8 mouse cellular contexts compared by ENCODE assay signal in genomic region chr11:69059357-69059974, GRCm38 (mm10). TPM values are rescaled to one million over a fixed set of nuclear protein-coding genes. Genes with fewer than 3 reads are reported as not detected.
DNase-seq lines count a peak whose midpoint lies in the region; ATAC-seq and TF ChIP-seq lines count a peak whose summit lies in the region.

TSS of gene Borcs6 (plus strand) at chr11:69059717.

- WGBS in embryonic facial prominence, embryonic 13.5 days, result under 1% methylated on average over 64 of the region's 64 CpGs
- under 1% methylated on average over 64 of the region's 64 CpGs for WGBS in heart, adult 2 months
- WGBS in limb, embryonic 14.5 days, result under 1% methylated on average over 58 of the region's 64 CpGs
- WGBS in midbrain, postnatal 0 days, result under 1% methylated on average over 64 of the region's 64 CpGs

- peak within 1 kb of the TSS; percentile 84 for H3K4me2 ChIP-seq in embryonic facial prominence, embryonic 13.5 days
- H3K4me2 ChIP-seq in limb, embryonic 14.5 days (replicated peaks; ENCODE audit: low read depth, low read length, severe bottlenecking), result peak within 1 kb of the TSS; percentile 87
- peak within 1 kb of the TSS; percentile 86 for H3K4me2 ChIP-seq in midbrain, postnatal 0 days (ENCODE audit: low read depth, low read length, poor library complexity, severe bottlenecking)

- intact Hi-C loops in heart, adult 2 months (cut with DNase I), result no loop called here

- no peaks in the 10 kb centered on the region for H3K27me3 ChIP-seq in embryonic facial prominence, embryonic 13.5 days
- H3K27me3 ChIP-seq in heart, adult 2 months (ENCODE audit: control insufficient read depth, insufficient read depth, low read length), result no peaks in the 10 kb centered on the region
- H3K27me3 ChIP-seq in limb, embryonic 14.5 days (ENCODE audit: control insufficient read depth, insufficient read depth, low read length), result no peaks in the 10 kb centered on the region
- no peaks in the 10 kb centered on the region for H3K27me3 ChIP-seq in midbrain, postnatal 0 days (ENCODE audit: insufficient read depth, low read length)

- no peaks in the 10 kb centered on the region for H3K9me3 ChIP-seq in embryonic facial prominence, embryonic 13.5 days
- no peaks in the 10 kb centered on the region for H3K9me3 ChIP-seq in limb, embryonic 14.5 days (ENCODE audit: control insufficient read depth, low read length)
- no peaks in the 10 kb centered on the region for H3K9me3 ChIP-seq in midbrain, postnatal 0 days (ENCODE audit: low read length)

- H3K36me3 ChIP-seq in embryonic facial prominence, embryonic 13.5 days, result 0 out of 2 replicates have a peak, but pooled peaks cover under 1% of the 10 kb centered on the region
- no peaks in the 10 kb centered on the region for H3K36me3 ChIP-seq in heart, adult 2 months (ENCODE audit: control insufficient read depth, insufficient read depth, low read length)
- no peaks in the 10 kb centered on the region for H3K36me3 ChIP-seq in limb, embryonic 14.5 days (ENCODE audit: control insufficient read depth, insufficient read depth, low read length)
- no peaks in the 10 kb centered on the region for H3K36me3 ChIP-seq in midbrain, postnatal 0 days (ENCODE audit: insufficient read depth, low read length)

- peak within 1 kb of the TSS; percentile 89 for H3K27ac ChIP-seq in embryonic facial prominence, embryonic 13.5 days
- peak within 1 kb of the TSS; percentile 99 for H3K27ac ChIP-seq in heart, adult 2 months
- peak within 1 kb of the TSS; percentile 40 for H3K27ac ChIP-seq in limb, embryonic 14.5 days (replicated peaks; ENCODE audit: low read depth, low read length)
- peak within 1 kb of the TSS; percentile 92 for H3K27ac ChIP-seq in midbrain, postnatal 0 days (ENCODE audit: low read depth, low read length)

- H3K79me2 ChIP-seq in heart, adult 2 months (replicated peaks; ENCODE audit: control insufficient read depth, insufficient read depth, low read length), result no peaks in the 10 kb centered on the region

- peak within 1 kb of the TSS; percentile 81 for H3K4me3 ChIP-seq in embryonic facial prominence, embryonic 13.5 days
- peak within 1 kb of the TSS; percentile 97 for H3K4me3 ChIP-seq in heart, adult 2 months
- H3K4me3 ChIP-seq in limb, embryonic 14.5 days (replicated peaks; ENCODE audit: low read length), result peak within 1 kb of the TSS; percentile 54
- H3K4me3 ChIP-seq in midbrain, postnatal 0 days (ENCODE audit: low read depth, low read length), result peak within 1 kb of the TSS; percentile 90

- peak; percentile 91 for ATAC-seq in embryonic facial prominence, embryonic 13.5 days (ENCODE audit: insufficient number of reproducible peaks, insufficient read depth, low FRiP score, low TSS enrichment, low read depth)
- peak; percentile 89 for ATAC-seq in limb, embryonic 14.5 days (ENCODE audit: low FRiP score, low read depth)
- ATAC-seq in midbrain, postnatal 0 days (ENCODE audit: low FRiP score), result peak; percentile 95

- H3K4me1 ChIP-seq in embryonic facial prominence, embryonic 13.5 days, result peaks cover 30% of the 10 kb centered on the region
- peaks cover 1% of the 10 kb centered on the region; the same call in 1 of the 2 replicates for H3K4me1 ChIP-seq in heart, adult 2 months (ENCODE audit: control insufficient read depth, insufficient read depth, low read length)
- H3K4me1 ChIP-seq in limb, embryonic 14.5 days (ENCODE audit: control insufficient read depth, insufficient read depth, low read length), result peaks cover 18% of the 10 kb centered on the region
- H3K4me1 ChIP-seq in midbrain, postnatal 0 days (ENCODE audit: insufficient read depth, low read length), result peaks cover 10% of the 10 kb centered on the region

- TF ChIP-seq CTCF in heart, adult 2 months (IDR thresholded peaks at IDR 0.05), result no peak
- TF ChIP-seq CTCF in midbrain, postnatal 0 days (IDR thresholded peaks at IDR 0.05), result no peak

- 0 out of 2 replicates have a peak, but pooled peaks have one; percentile 18 for TF ChIP-seq EP300 in heart, adult 2 months (IDR thresholded peaks at IDR 0.05; ENCODE audit: insufficient read depth, low read depth, low read length)

- TF ChIP-seq POLR2A in heart, adult 2 months (IDR thresholded peaks at IDR 0.05; ENCODE audit: insufficient read depth, low read depth, low read length), result peak; percentile 90
- peak; percentile 60; the same call in 1 of the 2 replicates for TF ChIP-seq POLR2A in limb, embryonic 14.5 days (IDR thresholded peaks at IDR 0.05; ENCODE audit: borderline replicate concordance, extremely low read depth, insufficient read depth, insufficient read length)

- peak; percentile 99 for DNase-seq in 3134 (ENCODE audit: extremely low read depth, insufficient read length, low spot score)
- peak; percentile 97 to 98 for DNase-seq in adrenal gland, postnatal 36 days
- peak; percentile 94 to 98 for DNase-seq in heart, adult 2 months
- DNase-seq in kidney, adult 9 months, result peak; percentile 98
- DNase-seq in limb, embryonic 14.5 days (ENCODE audit: low spot score), result peak; percentile 97
- DNase-seq in midbrain, postnatal 0 days (ENCODE audit: low spot score), result peak; percentile 99
- DNase-seq in spleen, postnatal 14 days (ENCODE audit: low spot score in 2 of 2), result peak; percentile 82 to 89

- peak within 1 kb of the TSS; percentile 87 for H3K9ac ChIP-seq in embryonic facial prominence, embryonic 13.5 days
- H3K9ac ChIP-seq in heart, adult 2 months (ENCODE audit: low read depth, low read length), result peak within 1 kb of the TSS; percentile 96
- H3K9ac ChIP-seq in limb, embryonic 14.5 days (ENCODE audit: low read depth, low read length, severe bottlenecking), result peak within 1 kb of the TSS; percentile 67
- peak within 1 kb of the TSS; percentile 85 for H3K9ac ChIP-seq in midbrain, postnatal 0 days (replicated peaks; ENCODE audit: low read length, poor library complexity, severe bottlenecking)

RNA-seq across cellular contexts. Expression of gene Borcs6, which starts in this region (rescaled TPM):
- 10 to 100 TPM; 26.4 to 30.4 TPM for total RNA-seq in adrenal gland, postnatal 36 days (2021)
- polyA plus RNA-seq in embryonic facial prominence, embryonic 13.5 days (2015; fragmentation: Nextera tagmentation; extraction: Ambion mirVana), result 8.9 and 10.3 TPM in 2 replicates
- total RNA-seq in heart, adult 2 months (2021), result 10 to 100 TPM; 15.3 to 17.8 TPM
- 13.0 and 14.2 TPM in 2 replicates for polyA plus RNA-seq in heart, adult 2 months (2012; rRNA removed)
- 15.2 and 15.6 TPM in 2 replicates for polyA plus RNA-seq in limb, embryonic 14.5 days (2012; rRNA removed)
- 12.3 and 13.9 TPM in 2 replicates for polyA plus RNA-seq in limb, embryonic 14.5 days (2014; fragmentation: Nextera tagmentation; extraction: Ambion mirVana)
- total RNA-seq in midbrain, postnatal 0 days (2014; rRNA removed), result 33.3 and 39.0 TPM in 2 replicates
- polyA plus RNA-seq in midbrain, postnatal 0 days (2015; fragmentation: Nextera tagmentation; extraction: Ambion mirVana), result 21.1 and 21.3 TPM in 2 replicates

Comparison
In these comparisons a context has a peak if more than half of its experiments do, and no peak if none do; other contexts are left out.
1. Peak in every context shown above with its lines: DNase-seq, ATAC-seq, H3K4me3 ChIP-seq and H3K27ac ChIP-seq.
2. H3K27ac ChIP-seq: peak in every context shown above with its lines; median percentile 99 in heart, adult 2 months; 92 in midbrain, postnatal 0 days; 89 in embryonic facial prominence, embryonic 13.5 days; 40 in limb, embryonic 14.5 days.